In the genomic region with DNA sequence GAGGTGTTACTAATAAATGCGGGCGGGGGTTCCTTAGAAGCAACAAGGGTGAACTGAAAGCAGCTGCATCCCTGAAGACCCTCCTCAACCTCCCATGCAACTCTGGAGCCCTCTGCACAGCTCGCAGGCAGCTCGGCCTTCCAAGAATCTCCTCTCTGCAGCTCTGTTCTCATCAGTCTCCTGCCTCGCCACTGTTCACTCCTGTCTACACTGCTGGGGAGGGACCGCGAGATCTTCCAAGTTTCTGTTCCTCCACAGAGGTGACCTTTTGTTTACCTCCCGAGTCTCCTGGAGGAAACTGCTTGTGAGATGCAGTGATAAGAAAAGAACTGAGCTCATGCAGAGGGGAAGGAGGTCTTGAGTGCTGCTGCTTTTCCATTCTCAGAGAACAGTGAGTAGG, we compare ENCODE assay signal across 19 mouse cellular contexts.
DNase-seq lines count a peak whose midpoint lies in the region; ATAC-seq lines count a peak whose summit lies in the region.
"Had no signal": no experiment of that assay in that cellular context is flagged by ENCODE, and none has a peak within 500 bp of the region (broad histone marks: within the 10 kb centered on the region; RNA-seq: fewer than 3 reads in every experiment).

No protein-coding gene starts in this region.

- no peaks in the 10 kb centered on the region for H3K9me3 ChIP-seq in heart, embryonic 10.5 days
- no peaks in the 10 kb centered on the region for H3K9me3 ChIP-seq in kidney, embryonic 15.5 days (replicated peaks)
- H3K9me3 ChIP-seq in limb, embryonic 12.5 days, result no peaks in the 10 kb centered on the region
- H3K9me3 ChIP-seq: liver, embryonic 15.5 days; neural tube, embryonic 13.5 days had no signal

- 17% methylated on average over 8 of the region's 8 CpGs for WGBS in heart, embryonic 10.5 days
- 30% methylated on average over 8 of the region's 8 CpGs for WGBS in kidney, embryonic 15.5 days
- WGBS in limb, embryonic 12.5 days, result 23% methylated on average over 8 of the region's 8 CpGs

- H3K9ac ChIP-seq in kidney, embryonic 15.5 days, result no peak overlapping the region
- no peak overlapping the region for H3K9ac ChIP-seq in limb, embryonic 12.5 days (replicated peaks)
- H3K9ac ChIP-seq: liver, embryonic 15.5 days; neural tube, embryonic 13.5 days had no signal

- H3K4me1 ChIP-seq in heart, embryonic 10.5 days, result peaks cover 72% of the 10 kb centered on the region
- peaks cover 23% of the 10 kb centered on the region for H3K4me1 ChIP-seq in kidney, embryonic 15.5 days
- H3K4me1 ChIP-seq in limb, embryonic 12.5 days (replicated peaks), result peaks cover 63% of the 10 kb centered on the region
- H3K4me1 ChIP-seq: liver, embryonic 15.5 days had no signal

- H3K4me3 ChIP-seq in heart, embryonic 10.5 days, result no peak overlapping the region
- H3K4me3 ChIP-seq in kidney, embryonic 15.5 days (replicated peaks), result no peak overlapping the region
- no peak overlapping the region for H3K4me3 ChIP-seq in limb, embryonic 12.5 days (replicated peaks)
- H3K4me3 ChIP-seq: liver, embryonic 15.5 days; neural tube, embryonic 13.5 days had no signal

- no peaks in the 10 kb centered on the region for H3K36me3 ChIP-seq in heart, embryonic 10.5 days
- H3K36me3 ChIP-seq in kidney, embryonic 15.5 days, result no peaks in the 10 kb centered on the region
- H3K36me3 ChIP-seq in limb, embryonic 12.5 days, result no peaks in the 10 kb centered on the region
- H3K36me3 ChIP-seq: G1E; liver, embryonic 15.5 days; neural tube, embryonic 13.5 days had no signal

- no peak for DNase-seq in heart, embryonic 10.5 days (ENCODE audit: low spot score)
- DNase-seq in heart, adult 8-10 months (ENCODE audit: low spot score), result no peak
- no peak for DNase-seq in kidney, adult 18-20 months
- peak; percentile 42 for DNase-seq in ZHBTc4 (ENCODE audit: low read depth, low spot score)
- no peak for DNase-seq in ovary, adult 18-20 months (ENCODE audit: low spot score)
- DNase-seq in gastrocnemius, postnatal 10 days, result no peak
- DNase-seq: adrenal gland, postnatal 25 days; B cell, adult 2 months; cerebellum, postnatal 10 days; heart, postnatal 10 days; layer of hippocampus, adult 9-11 months; thymus, postnatal 4 days had no signal

- peak overlapping the region; percentile 70 for H3K27ac ChIP-seq in heart, embryonic 10.5 days
- H3K27ac ChIP-seq in kidney, embryonic 15.5 days, result peak overlapping the region; percentile 71
- peak overlapping the region; percentile 45; the same call in 1 of the 2 replicates for H3K27ac ChIP-seq in limb, embryonic 12.5 days
- H3K27ac ChIP-seq: liver, embryonic 15.5 days; neural tube, embryonic 13.5 days had no signal

- 0 out of 2 replicates have a peak overlapping the region, but pooled peaks have one; percentile 25 for H3K4me2 ChIP-seq in kidney, embryonic 15.5 days
- no peak overlapping the region for H3K4me2 ChIP-seq in limb, embryonic 12.5 days
- H3K4me2 ChIP-seq: liver, embryonic 15.5 days; neural tube, embryonic 13.5 days had no signal

- peak; percentile 52 for ATAC-seq in kidney, embryonic 15.5 days (replicated peaks; ENCODE audit: low FRiP score)
- no peak for ATAC-seq in limb, embryonic 12.5 days (ENCODE audit: insufficient number of reproducible peaks, insufficient read depth, low FRiP score, low TSS enrichment, low read depth)
- ATAC-seq: forebrain, embryonic 14.5 days; inflammation-experienced regulatory T-cells, adult 6 months had no signal

- H3K27me3 ChIP-seq in heart, embryonic 10.5 days (ENCODE audit: insufficient read depth, poor library complexity, severe bottlenecking), result no peaks in the 10 kb centered on the region
- no peaks in the 10 kb centered on the region for H3K27me3 ChIP-seq in kidney, embryonic 15.5 days
- H3K27me3 ChIP-seq in limb, embryonic 12.5 days, result no peaks in the 10 kb centered on the region
- H3K27me3 ChIP-seq: liver, embryonic 15.5 days; neural tube, embryonic 13.5 days had no signal
